Mouse (Mus musculus): Measurements from ENCODE around the gene Trmt10a.

GRCm38 (mm10) chr3:138116871-138117270, 26.4 kb upstream of the Trmt10a start:
- TF ChIP-seq CTCF (IDR thresholded peaks at IDR 0.05; ENCODE audit: borderline replicate concordance, control insufficient read depth, extremely low read depth, insufficient read depth, low read length, poor library complexity) (no peak), POLR2A (IDR thresholded peaks at IDR 0.05; ENCODE audit: control insufficient read depth, extremely low read depth, insufficient read depth, low read length, poor library complexity) (no peak)

Data from thymus, adult 2 months (tissue).